Mouse (Mus musculus) adrenal gland, adult 8-10 months (tissue): ENCODE results near the gene Rem2. TPM values are rescaled to one million over a fixed set of nuclear protein-coding genes. Genes with fewer than 3 reads are reported as not detected.

Experiments used
- DNase-seq: peaks from one replicate; pipeline ENCODE4 v3.0.0; 2022
- total RNA-seq, 4 experiments: library from RNA; stranded (reverse); gene quantifications; 2 replicates each; pipeline ENCODE4 v1.2.4; 2022

The Rem2 gene
- total RNA-seq, 4 experiments from 2014 or later = 0.25 to 1.9 (median 0.45) TPM

DNA sequence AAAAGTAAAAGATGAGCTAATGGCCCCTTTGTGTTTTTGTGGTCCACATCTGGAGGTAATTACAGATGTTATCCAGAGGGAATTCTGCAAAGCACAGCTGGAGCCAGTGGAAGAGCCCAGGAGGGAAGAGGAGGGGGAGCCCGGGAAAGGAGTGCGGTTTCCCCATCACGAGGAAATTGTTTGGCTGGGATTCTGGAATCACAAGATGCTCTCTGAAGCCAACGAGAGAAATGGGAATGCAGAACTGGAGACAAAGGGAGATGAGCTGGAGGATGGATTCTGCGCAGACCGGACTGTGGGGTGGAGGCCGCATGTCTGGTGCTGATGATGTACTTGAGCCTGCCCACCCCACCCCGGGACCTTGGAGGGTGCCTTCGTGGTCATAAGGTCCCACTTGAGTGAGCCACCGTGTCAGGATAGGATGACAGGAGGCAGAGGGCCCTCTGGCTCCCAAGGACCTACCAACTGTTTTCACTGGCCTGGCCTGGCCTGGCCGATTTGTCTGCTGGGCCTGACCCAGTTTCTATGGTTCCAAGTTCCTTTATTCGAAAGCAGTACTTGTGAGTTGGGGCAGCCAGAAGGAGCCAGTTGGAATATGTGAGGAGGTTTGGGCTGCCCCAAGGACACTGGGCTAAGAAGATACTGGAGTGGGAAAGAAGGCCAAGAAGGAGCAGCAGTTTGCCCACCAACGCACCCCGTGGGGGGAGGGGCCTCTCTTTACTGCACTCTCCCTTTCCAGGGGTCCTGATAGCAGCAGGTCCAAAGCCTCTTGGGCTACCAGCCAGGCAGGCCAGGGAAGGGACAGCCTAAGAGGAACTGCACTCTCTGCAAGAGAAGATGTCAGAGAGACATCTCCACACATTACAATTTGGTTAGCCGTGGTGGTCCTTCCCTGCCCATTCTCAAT lies 31.9 kb upstream of the Rem2 start:
- no peak for DNase-seq

DNA sequence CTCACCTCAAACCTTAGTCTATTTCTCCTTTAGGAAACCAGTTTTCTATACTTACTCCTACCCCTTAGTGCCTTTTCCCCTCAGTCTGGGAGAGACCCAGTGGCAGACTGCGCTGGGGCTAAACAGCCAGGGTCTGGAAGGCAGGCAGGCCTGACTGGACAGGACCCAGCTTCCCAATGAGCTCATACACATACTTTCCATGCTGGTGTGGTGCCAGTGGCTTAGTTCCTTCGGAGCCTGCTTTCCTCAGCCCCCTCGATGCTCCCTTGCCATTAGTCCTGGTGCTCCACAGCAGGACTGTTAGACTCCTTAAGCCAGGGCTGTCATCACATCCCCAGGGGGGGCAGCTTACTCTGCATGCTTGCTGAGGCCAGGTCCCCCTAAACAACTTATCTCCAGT lies 30.4 kb upstream of the Rem2 start:
- no peak for DNase-seq

DNA sequence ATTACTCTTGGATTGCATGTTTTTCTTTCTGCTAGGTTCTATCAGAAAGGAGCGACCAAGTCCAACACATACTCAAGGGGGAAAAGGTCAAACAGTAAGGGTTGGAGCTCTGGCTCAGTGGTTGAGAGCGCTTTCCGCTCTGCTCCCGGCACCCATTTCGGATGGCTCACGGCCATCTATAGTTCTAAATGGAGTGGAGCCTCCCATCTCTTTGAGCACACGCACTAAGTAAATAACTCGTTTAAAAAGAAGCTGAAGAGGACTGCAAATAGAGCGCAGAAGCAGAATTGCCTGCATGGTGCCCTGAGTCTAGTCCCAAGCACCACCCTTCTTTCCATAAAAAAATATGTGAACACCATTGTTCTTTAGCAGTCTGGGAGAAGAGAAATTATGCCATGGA lies 22.3 kb upstream of the Rem2 start:
- no peak for DNase-seq

DNA sequence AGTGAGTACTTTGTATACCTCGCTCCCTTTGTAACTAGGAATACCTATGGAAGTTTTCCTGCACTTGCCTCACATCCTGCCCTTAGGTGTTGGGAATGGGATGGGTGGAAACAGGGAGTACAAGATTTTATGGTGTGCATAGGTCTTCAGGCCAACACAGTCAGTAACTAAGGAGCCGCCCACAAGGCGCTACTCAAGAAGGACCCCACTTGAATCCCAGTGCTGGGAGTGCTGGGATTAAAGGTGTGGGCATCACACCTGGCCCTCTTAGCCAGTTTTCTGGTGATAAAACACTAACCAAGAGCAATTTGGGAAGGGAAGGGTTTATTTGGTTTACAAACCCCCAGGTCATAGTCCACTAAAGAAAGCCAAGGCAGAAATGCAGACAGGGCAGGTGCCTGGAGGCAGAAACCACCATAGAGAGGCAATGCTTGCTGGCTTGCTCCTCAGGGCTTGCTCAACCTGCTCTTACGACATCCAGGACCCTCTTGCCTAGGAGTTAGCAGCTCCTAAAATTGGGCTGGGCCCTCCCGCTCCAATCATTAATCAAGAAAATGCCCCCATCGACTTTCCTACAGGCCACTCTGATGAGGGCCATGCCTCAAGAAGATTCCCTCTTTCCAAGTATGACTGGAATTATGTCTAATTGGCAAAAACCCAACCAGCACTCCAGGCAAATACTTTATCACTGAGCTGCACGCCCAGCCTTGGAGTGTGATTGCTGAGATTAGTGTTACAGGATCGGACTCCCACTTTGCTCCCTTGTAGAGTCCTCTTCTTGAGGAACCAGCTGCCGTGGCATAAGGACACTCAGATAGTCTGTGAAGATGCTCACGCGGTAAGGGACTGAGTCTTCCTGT lies 21.0 kb upstream of the Rem2 start:
- DNase-seq = no peak

DNA sequence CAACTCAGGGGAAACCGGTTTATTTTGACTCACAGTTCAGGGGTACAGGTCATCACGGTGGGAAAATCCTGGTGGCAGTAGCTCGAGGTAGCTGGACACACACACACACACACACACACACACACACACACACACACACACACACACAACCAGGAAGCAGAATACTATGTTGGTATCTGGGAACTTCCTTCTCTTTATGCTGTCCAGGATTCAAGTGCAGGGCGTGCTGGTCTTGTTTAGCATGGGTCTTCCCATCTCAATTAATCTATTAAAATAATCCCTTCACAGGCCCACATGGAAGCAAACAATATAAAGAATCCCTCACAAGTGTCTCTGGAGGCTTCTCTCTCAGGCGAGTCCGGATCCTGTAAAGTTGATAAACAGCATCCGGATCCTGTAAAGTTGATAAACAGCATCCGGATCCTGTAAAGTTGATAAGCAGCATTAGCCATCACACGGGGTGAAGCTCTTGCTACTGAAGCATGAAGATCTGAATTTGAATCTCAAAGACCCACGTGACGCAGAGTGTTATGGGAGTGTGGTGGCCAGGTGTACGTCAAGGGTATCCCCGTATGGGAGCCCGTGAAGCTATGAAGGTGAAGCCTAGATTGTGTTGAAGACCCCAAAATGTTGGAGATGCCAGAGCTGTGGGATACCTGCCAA lies 17.9 kb upstream of the Rem2 start:
- DNase-seq = no peak

DNA sequence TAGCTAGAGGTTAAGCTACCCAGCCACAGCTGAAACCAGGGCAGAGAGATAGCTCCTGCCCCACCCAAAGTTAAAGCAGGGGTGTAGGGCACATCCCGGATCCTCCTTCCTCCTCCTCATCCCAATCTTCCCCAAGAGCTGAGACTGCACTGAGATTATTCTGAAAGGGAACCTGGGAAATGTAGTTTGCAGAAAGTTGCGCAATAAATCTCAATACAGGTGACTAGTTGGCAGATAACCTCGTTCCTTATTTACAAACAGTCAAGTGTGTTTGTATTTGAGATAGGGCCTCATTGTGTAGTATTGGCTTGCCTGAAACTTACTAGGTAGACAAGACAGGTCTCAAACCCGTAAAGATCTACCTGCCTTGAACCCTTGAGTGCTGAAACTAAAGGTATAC lies 13.8 kb upstream of the Rem2 start:
- DNase-seq = no peak

DNA sequence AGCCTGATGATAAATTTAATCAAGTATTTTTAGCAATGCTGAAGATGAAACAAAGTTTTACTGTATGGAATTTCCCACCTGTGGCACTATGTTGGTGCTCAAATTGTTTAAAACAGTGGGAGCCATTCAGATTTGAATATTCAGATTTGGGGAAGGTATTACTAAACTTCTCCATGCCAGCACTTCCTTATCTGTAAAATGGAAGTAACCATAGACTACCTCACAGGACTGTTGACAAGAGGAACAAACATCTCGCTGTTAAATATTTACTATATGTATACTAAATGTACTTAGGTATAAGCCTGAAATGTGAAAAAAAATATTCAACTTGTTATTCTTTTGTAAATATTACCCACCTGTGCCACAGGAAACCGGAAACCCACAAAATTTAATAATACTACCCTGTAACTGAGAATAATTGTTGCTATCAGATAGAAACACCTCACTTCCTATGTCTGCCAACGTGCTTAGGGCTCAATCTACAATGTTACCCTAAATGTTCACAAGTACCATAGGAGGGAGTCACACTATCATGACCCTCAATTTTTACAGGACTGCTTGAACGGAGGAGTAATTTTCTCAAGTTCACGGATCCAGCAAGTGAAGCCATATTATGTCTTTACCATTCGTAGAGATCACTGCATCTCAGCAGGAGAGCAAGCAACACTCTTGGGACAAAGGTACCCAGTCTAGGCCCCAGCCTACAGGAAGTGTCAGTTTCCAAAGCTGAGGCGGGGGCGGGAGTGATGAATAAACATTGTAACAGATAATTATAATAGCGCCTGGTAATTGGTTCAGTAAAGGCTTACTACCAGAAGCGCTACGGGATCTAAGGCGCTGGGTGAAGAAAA lies 12.6 kb upstream of the Rem2 start:
- no peak for DNase-seq

DNA sequence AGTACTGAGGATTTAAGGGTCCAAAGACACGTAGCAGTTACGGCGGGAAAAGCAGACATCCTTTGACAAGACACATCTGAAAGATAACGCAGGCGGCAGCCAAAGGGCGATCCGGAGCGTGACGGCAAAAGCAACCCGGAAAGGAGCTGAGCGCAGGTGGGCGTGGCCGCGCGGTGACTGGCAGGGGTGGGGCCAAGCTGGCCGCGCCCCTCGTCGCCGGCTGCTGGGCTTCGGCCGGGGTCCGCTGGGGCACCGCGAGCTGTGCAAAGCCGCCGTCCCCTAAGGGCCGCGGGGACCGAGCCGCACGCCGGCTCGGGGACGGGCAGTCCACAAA lies 12.0 kb upstream of the Rem2 start, which contains the start of gene Lrp10:
Gene Lrp10, plus strand, starts transcription at position 179 of the 334 bp plus-strand sequence.
- DNase-seq = peak; percentile 83

DNA sequence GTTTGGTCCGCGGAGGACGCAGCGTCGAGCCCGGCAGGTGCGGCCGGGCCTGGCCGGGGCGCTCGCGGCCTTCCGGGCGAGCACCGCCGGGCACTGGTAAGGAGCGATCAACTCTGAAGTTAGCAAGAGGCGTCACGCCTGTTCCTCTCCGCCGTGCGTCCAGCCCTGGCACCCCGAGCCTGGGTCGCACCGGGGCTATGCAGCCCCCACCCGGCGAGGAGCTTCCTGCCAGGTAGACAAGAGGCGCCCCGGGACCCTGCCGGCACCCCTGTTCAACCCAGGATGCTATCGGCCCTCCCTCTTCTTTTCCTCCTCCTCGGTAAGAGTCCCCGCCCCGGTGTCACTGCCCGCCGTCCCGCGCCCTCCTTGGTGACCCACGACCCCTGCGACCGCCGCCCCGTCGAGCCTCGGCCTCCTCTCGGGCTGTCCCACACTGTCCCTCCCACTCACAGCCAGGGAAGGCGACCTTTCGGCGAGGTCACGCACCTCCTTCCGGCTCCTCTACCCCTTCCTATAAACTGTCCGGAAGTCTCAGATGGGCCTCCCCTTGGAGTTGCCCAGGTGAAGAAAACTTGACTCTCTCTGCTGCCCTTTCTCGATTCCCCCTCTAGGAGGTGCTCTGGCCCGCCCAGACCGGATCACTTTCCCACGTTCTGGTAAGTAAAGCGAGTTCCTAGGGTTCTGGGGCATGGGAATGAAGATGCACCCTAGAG lies 11.5 kb upstream of the Rem2 start:
- peak; percentile 72 for DNase-seq

DNA sequence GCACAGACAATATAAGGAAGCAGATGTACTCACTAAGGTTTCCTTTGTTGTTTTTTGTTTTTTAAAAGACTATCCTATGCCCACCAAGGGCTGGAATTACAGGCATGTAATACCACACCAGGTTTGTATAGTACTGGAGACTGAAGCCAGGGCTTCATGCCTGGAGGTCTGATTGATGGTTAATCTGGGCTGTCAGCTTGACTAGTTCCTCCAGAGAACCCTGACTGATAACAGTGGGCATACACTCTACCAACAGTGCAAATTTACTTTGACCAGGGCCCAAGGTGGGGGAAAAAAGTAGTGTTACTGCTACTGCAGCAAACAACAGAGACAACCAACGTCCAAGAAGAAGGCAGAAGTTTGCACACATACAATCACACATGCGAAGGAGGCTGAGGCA lies 4.4 kb upstream of the Rem2 start:
- no peak for DNase-seq

DNA sequence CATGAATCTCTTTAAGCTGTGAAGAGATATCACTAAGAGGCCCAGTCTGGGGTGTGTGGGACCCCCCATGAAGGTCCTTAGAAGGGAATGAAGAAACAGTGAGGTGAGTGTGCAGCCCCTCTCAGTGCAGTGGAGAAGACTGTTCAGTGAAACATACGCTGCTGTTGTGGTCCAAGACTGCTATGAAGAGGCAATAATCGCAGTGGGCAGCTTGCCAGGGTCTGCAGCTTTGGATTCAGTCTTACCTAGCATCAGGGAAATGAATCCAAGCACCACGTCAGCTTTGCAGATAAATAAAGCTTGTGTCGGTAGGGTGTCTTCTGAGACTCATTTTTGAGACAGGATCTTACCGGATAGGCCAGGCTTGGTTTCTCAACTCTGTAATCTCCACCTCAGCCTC lies 3.2 kb upstream of the Rem2 start:
- no peak for DNase-seq

DNA sequence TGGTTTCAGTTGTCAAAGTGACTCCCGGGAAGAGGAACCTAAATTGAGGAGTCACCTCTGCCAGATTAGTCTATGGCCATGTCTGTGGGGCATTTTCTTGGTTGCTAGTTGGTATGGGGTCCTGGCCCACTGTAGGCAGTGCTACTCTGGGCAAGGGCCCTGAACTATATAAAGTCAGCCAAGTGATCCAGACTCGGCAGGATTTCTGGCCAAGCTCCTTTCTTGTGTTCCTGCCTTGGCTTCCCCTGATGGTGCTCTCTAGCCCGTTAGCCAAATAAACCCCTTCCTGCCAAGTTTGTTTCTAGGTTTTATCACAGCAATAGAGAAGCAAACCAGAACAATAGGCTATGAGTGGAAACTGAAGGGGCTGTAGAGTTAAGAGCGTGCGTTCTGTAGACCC lies 1.2 kb upstream of the Rem2 start:
- no peak for DNase-seq

DNA sequence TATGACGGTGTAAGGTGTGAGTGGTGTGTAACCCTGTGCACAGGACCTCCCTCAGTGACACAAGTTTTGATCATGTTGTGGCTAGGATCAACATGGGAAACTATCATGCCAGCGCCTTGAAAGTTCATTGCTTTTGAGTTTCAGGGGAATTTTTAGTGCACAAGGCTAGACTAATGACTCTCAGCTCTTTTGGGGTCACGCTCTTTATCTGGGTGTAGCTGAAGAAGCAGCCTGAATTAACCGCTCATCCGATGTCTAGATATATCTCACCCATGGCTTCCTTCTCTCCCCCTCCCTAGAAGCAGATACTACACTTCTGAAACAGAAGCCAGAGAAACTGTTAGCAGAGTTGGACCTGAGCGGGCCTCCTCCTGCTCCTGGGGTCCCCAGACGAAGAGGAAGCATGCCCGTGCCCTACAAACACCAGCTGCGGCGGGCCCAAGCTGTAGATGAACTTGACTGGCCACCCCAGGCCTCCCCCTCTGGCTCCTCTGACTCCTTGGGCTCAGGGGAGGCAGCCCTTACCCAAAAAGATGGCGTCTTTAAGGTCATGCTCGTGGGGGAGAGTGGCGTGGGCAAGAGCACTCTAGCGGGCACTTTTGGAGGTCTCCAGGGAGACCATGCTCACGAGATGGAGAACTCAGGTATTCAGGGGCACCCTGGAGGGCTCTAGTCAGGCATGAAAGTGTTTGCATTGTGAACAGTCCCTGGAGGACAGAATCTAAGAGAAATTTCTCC lies 1.4 kb downstream of the Rem2 start:
- no peak for DNase-seq

DNA sequence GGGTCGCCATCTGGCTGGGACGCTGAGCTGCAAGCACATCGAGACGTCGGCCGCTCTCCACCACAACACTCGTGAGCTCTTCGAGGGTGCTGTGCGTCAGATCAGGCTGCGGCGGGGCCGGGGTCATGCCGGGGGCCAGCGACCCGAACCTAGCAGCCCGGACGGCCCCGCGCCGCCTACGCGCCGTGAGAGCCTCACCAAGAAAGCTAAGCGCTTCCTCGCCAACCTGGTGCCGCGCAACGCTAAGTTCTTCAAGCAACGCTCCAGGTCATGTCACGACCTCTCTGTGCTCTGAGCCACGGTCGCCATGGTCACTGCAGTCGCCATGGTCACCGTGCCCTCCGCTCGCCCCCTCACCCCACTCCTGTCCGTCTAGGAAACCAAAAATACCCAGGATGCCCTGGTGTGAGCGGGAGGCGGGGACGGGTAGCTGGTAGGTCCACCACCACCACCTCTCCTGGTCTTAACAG lies 3.6 kb downstream of the Rem2 start:
- peak; percentile 30 for DNase-seq

DNA sequence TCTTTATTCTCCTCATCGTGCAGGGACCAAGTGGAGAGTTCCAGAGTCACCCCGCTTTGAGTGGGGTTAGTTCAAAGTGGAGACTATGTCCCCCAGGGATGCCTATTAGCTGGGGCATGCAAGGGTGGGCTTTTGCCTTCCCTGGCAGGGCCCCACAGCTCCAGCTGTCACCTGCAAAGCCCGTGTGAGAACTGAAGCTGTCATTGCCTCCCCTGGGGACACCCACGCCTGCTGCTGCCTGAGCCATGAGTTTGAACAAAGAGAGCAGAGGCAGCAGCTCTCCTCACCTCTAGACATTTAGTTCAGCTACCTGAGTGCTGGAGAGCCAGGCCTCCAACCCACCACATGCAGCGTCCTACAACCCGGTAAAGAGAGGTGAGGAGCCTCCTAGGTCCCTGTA lies 4.8 kb downstream of the Rem2 start:
- no peak for DNase-seq

DNA sequence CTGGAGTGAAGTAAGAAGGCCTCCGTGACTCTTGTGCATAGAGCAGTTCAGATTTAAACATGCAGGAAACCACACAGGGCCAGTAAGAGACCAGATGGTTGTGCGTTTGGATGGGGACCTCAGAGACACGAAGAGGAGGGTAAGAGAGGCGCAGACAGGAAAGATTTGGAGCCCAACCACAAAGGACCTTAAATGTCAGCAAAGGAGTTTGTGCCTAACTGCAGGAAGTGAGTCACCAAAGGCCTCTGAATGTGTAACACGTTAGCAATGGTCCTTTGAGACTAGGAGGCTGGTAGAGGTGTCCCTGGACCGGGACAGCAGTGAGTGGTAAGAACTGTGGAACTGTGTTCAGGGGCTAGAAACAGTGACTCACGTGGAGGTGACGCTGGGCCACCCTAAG lies 5.5 kb downstream of the Rem2 start:
- peak; percentile 55 for DNase-seq

DNA sequence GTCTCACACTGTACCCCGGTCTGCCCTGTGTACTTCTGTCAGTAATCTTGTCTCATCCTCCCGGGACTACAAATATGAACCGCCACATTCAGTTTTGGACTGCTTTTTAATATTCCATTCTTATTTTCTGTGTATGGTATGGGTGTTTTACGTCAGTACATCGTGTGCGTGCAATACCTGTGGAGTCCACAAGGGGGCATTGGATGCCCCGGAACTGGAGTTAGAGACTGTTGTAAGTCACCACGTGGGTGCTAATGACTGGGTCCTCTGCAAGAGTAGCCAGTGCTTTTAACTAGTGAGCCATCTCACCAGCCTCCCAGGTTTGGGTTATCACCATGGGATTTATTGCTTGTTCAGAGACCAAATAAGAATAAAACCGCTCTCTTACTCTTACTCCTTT lies 6.6 kb downstream of the Rem2 start:
- no peak for DNase-seq

DNA sequence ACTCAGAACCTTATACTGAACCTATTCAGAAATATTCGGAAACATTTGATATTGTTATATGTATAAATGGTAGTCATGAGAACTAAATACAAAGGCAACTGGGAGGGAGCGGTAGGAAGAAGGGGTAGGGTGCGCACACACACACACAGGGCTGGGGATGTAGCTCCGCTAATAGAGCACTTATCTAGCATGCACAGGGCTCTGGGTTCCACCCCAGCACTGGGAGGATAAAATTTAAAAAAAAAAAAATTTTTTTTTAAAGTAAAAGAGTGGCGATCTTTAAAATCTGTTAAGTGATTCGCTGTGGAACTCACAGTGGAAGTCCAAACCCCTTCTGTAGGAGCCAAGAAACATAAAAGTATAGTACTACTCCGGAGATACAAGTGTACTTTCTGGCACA lies 10.0 kb downstream of the Rem2 start:
- no peak for DNase-seq

DNA sequence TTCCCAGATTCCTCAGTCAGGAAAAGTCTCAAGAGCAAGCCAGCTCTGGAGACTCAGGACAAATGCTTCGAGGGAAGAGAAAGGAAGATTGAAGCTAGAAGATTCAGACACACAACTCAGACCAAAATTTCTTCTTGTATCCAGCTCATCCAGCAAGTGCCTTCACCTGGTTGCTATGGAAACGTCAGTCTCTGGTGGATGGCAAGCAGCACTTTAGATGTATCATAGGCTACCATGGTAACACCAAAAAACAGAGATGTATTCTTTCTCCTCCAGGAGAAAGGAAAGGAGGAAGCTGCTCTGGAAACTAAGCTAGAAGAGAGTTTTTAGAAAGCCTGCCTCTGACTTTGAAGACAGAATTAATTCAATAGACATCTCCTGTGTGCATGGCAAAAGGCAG lies 11.8 kb downstream of the Rem2 start:
- no peak for DNase-seq

DNA sequence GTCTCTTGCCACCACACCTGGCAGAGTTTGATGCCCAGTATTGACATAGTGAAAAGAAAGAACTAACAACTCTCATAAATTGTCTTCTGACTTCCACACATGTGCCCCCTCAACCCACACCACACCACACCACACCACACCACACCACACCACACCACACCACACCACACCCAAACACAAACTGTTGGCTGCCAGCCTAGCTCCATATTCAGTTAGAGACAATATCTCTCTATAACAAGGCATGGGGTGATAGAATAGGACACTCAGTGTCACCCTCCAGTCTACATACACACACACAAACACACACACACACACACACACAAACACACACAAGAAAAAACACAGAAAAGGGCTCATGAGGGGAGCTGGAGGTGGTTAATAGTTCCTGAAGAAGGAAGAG lies 12.4 kb downstream of the Rem2 start:
- DNase-seq = no peak
